Comparison of ENCODE assay signal across 18 mouse cellular contexts in the genomic region with DNA sequence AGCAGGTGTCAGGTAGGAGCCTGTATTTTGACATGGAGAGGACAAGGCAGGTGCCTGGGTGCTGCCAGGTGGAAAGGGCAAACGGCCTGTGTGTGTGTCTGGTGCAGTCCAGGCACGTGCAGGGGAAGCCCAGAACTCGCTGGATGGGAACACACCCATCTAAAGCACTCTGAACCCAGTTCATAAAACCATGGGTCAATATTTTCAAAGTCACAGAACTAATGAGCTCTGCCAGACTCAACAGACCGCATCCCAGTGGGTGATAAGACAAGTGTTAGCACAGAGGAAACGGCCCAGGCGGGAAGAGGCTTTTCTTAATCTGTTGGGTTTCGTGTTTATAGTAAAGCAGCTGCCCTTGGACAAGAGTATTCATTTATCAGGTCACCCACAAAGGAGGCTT. TPM values are rescaled to one million over a fixed set of nuclear protein-coding genes. Genes with fewer than 3 reads are reported as not detected.
A peak's percentile ranks its signal among the peaks of the same experiment; 100 is the strongest.
DNase-seq lines count a peak whose midpoint lies in the region; ATAC-seq and TF ChIP-seq lines count a peak whose summit lies in the region.
"Had no signal": no experiment of that assay in that cellular context is flagged by ENCODE, and none has a peak within 500 bp of the region (broad histone marks: within the 10 kb centered on the region; RNA-seq: fewer than 3 reads in every experiment).

No protein-coding gene starts in this region.

- ATAC-seq in kidney, embryonic 15.5 days (replicated peaks; ENCODE audit: low FRiP score), result no peak
- ATAC-seq in stomach, postnatal 0 days (ENCODE audit: low FRiP score, low TSS enrichment), result no peak; the same call in 1 of the 2 replicates
- no peak for ATAC-seq in neural tube, embryonic 15.5 days (ENCODE audit: low FRiP score)
- ATAC-seq: CD4-positive, CD25-positive, alpha-beta regulatory T cell, adult 4 months; forebrain, embryonic 16.5 days had no signal

- no peaks in the 10 kb centered on the region for H3K36me3 ChIP-seq in kidney, embryonic 15.5 days
- H3K36me3 ChIP-seq in stomach, postnatal 0 days (ENCODE audit: control insufficient read depth, insufficient read depth, low read length), result no peaks in the 10 kb centered on the region
- H3K36me3 ChIP-seq in neural tube, embryonic 15.5 days, result no peaks in the 10 kb centered on the region
- H3K36me3 ChIP-seq: hindbrain, embryonic 10.5 days; limb, embryonic 15.5 days had no signal

- peak; percentile 17 to 21 for DNase-seq in kidney, adult 8-10 months
- DNase-seq in urinary bladder, adult 18-20 months (ENCODE audit: low spot score in 2 of 2), result peak; percentile 34 to 68
- DNase-seq in urinary bladder, postnatal 25 days (ENCODE audit: low spot score), result no peak
- DNase-seq in cerebellum, adult 9-11 months, result peak; percentile 76
- DNase-seq in stomach, postnatal 0 days (ENCODE audit: low spot score), result peak; percentile 36
- DNase-seq in adrenal gland, postnatal 36 days, result no peak
- DNase-seq: adrenal gland, adult 2 months had no signal

- no peak for TF ChIP-seq EP300 in stomach, postnatal 0 days (optimal IDR thresholded peaks at IDR 0.05)

- no peaks in the 10 kb centered on the region for H3K27me3 ChIP-seq in kidney, embryonic 15.5 days
- no peaks in the 10 kb centered on the region for H3K27me3 ChIP-seq in stomach, postnatal 0 days (ENCODE audit: control insufficient read depth, insufficient read depth, low read length)
- no peaks in the 10 kb centered on the region for H3K27me3 ChIP-seq in neural tube, embryonic 15.5 days (replicated peaks)
- H3K27me3 ChIP-seq: limb, embryonic 15.5 days had no signal

- no peaks in the 10 kb centered on the region for H3K9me3 ChIP-seq in kidney, embryonic 15.5 days (replicated peaks)
- no peaks in the 10 kb centered on the region for H3K9me3 ChIP-seq in stomach, postnatal 0 days (ENCODE audit: control insufficient read depth, low read length)
- H3K9me3 ChIP-seq in neural tube, embryonic 15.5 days (replicated peaks), result no peaks in the 10 kb centered on the region
- H3K9me3 ChIP-seq: hindbrain, embryonic 10.5 days; limb, embryonic 15.5 days had no signal

- WGBS in kidney, embryonic 15.5 days, result 54% methylated on average over 7 of the region's 7 CpGs
- WGBS in stomach, postnatal 0 days, result 23% methylated on average over 7 of the region's 7 CpGs
- 79% methylated on average over 7 of the region's 7 CpGs for WGBS in neural tube, embryonic 15.5 days

- no peak for TF ChIP-seq CTCF in stomach, postnatal 0 days (IDR thresholded peaks at IDR 0.05; ENCODE audit: low read depth)

- no peak overlapping the region for H3K4me2 ChIP-seq in kidney, embryonic 15.5 days
- no peak overlapping the region for H3K4me2 ChIP-seq in stomach, postnatal 0 days (replicated peaks; ENCODE audit: low read depth)
- no peak overlapping the region for H3K4me2 ChIP-seq in neural tube, embryonic 15.5 days
- H3K4me2 ChIP-seq: limb, embryonic 15.5 days had no signal

- H3K9ac ChIP-seq in kidney, embryonic 15.5 days, result no peak overlapping the region
- no peak overlapping the region for H3K9ac ChIP-seq in stomach, postnatal 0 days (ENCODE audit: low read length)
- H3K9ac ChIP-seq in neural tube, embryonic 15.5 days (replicated peaks), result no peak overlapping the region
- H3K9ac ChIP-seq: limb, embryonic 15.5 days had no signal

- no peak overlapping the region for H3K4me3 ChIP-seq in kidney, embryonic 15.5 days (replicated peaks)
- H3K4me3 ChIP-seq in stomach, postnatal 0 days (ENCODE audit: low read depth, low read length), result no peak overlapping the region
- no peak overlapping the region for H3K4me3 ChIP-seq in neural tube, embryonic 15.5 days (replicated peaks)
- H3K4me3 ChIP-seq: hindbrain, embryonic 10.5 days; left cerebral cortex, adult 2 months; limb, embryonic 15.5 days; myocyte had no signal

- no peak overlapping the region for H3K27ac ChIP-seq in kidney, embryonic 15.5 days
- H3K27ac ChIP-seq in stomach, postnatal 0 days (replicated peaks), result no peak overlapping the region
- H3K27ac ChIP-seq in neural tube, embryonic 15.5 days (replicated peaks), result no peak overlapping the region
- H3K27ac ChIP-seq: hindbrain, embryonic 10.5 days; kidney, postnatal 0 days; left cerebral cortex, adult 2 months; limb, embryonic 15.5 days had no signal

- H3K4me1 ChIP-seq in kidney, embryonic 15.5 days, result peaks cover 27% of the 10 kb centered on the region
- peaks cover 8% of the 10 kb centered on the region; the same call in 1 of the 2 replicates for H3K4me1 ChIP-seq in stomach, postnatal 0 days (replicated peaks; ENCODE audit: control insufficient read depth, insufficient read depth)
- peaks cover 23% of the 10 kb centered on the region for H3K4me1 ChIP-seq in neural tube, embryonic 15.5 days

RNA-seq across cellular contexts. Expression of a gene that starts 57.3 kb away (rescaled TPM):
- polyA plus RNA-seq in kidney, embryonic 15.5 days (2015; fragmentation: Nextera tagmentation; extraction: Ambion mirVana), result not detected in 2 replicates
- polyA plus RNA-seq in stomach, postnatal 0 days (2015; fragmentation: Nextera tagmentation; extraction: Ambion mirVana), result not detected in 2 replicates
- total RNA-seq in adrenal gland, postnatal 36 days (2021), result not detected
- polyA plus RNA-seq in neural tube, embryonic 15.5 days (2015; fragmentation: Nextera tagmentation; extraction: Ambion mirVana), result not detected in 2 replicates
- total RNA-seq: adrenal gland, adult 2 months; granulocyte monocyte progenitor cell, adult 5-6 weeks; left cerebral cortex, adult 2 months; megakaryocyte-erythroid progenitor cell, adult 5-6 weeks had no signal
- polyA plus RNA-seq: adrenal gland, adult 2 months; CD4-positive, CD25-positive, alpha-beta regulatory T cell, adult 4 months; forebrain, embryonic 16.5 days; hindbrain, embryonic 10.5 days; kidney, postnatal 0 days; limb, embryonic 15.5 days; myocyte had no signal

Comparison
In these comparisons a context has a peak if more than half of its experiments do, and no peak if none do; other contexts are left out.
1. DNase-seq: peak in kidney, adult 8-10 months (2 of 2), urinary bladder, adult 18-20 months (2 of 2), cerebellum, adult 9-11 months (single experiment) and stomach, postnatal 0 days (single experiment); none in urinary bladder, postnatal 25 days (single experiment) and adrenal gland, postnatal 36 days (0 of 2).